Comparison of ENCODE assay signal across 8 mouse cellular contexts in the genomic region with DNA sequence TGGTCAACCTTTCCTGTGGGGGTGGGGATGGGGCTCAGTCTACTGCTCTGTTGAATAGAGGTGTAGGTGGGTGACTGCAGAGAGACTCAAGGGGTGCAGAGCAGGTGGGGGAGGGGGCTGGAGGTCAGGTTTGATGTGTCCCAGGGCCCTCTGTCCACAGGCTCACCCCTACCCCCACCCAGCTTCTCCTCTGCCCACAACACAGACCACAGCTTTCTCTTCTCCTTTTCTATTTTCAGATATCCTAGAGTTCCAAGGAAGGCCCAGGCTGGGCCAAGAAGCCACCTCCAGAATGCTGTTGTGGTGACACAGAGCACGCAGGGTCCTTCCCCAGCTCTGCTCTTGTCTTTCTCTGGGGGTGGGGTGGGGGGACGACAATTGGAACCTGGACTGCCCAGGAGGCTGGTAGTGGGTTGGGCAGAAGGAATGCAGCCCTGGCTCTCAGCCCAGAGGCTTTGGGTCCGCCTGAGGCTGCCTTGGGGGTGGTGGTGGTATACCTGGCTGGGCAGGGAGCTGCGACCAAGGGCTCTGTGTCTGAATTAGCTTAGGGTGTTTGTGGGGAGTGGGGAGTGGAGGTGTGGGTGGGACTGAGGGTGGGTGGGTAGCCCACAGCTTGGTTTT. TPM values are rescaled to one million over a fixed set of nuclear protein-coding genes. Genes with fewer than 3 reads are reported as not detected.
A peak's percentile ranks its signal among the peaks of the same experiment; 100 is the strongest.
DNase-seq lines count a peak whose midpoint lies in the region; ATAC-seq and TF ChIP-seq lines count a peak whose summit lies in the region.

No protein-coding gene starts in this region.

- no peaks in the 10 kb centered on the region for H3K36me3 ChIP-seq in intestine, embryonic 15.5 days
- no peaks in the 10 kb centered on the region for H3K36me3 ChIP-seq in liver, postnatal 0 days (replicated peaks; ENCODE audit: insufficient read depth, low read length)

- no peak overlapping the region for H3K27ac ChIP-seq in intestine, embryonic 15.5 days
- peak overlapping the region; percentile 76 for H3K27ac ChIP-seq in liver, postnatal 0 days (ENCODE audit: low read depth)

- H3K4me2 ChIP-seq in intestine, embryonic 15.5 days (replicated peaks): no peak overlapping the region
- H3K4me2 ChIP-seq in liver, postnatal 0 days (ENCODE audit: low read depth, low read length): peak overlapping the region; percentile 51

- peak; percentile 16; the same call in 1 of the 2 replicates for ATAC-seq in intestine, embryonic 15.5 days
- peak; percentile 50 for ATAC-seq in liver, postnatal 0 days
- ATAC-seq in inflammation-experienced regulatory T-cells, adult 6 months: no peak
- no peak for ATAC-seq in erythroblast, adult 5-6 weeks (replicated peaks; ENCODE audit: low FRiP score, poor library complexity, severe bottlenecking)
- ATAC-seq in megakaryocyte-erythroid progenitor cell, adult 5-6 weeks (replicated peaks; ENCODE audit: low FRiP score, low TSS enrichment, poor library complexity, severe bottlenecking): no peak

- DNase-seq in 3T3-L1 (ENCODE audit: low read depth, low spot score) (peak; percentile 36), A20 (ENCODE audit: low read depth, low spot score) (peak; percentile 37)
- peak; percentile 42 for DNase-seq in liver, postnatal 0 days
- no peak for DNase-seq in ovary, adult 18-20 months (ENCODE audit: low spot score)

- no peaks in the 10 kb centered on the region for H3K9me3 ChIP-seq in intestine, embryonic 15.5 days
- no peaks in the 10 kb centered on the region for H3K9me3 ChIP-seq in liver, postnatal 0 days (ENCODE audit: low read length)

- WGBS in intestine, embryonic 15.5 days: 48% methylated on average over 4 of the region's 4 CpGs
- 22% methylated on average over 4 of the region's 4 CpGs for WGBS in liver, postnatal 0 days (ENCODE audit: insufficient replicate concordance)

- no peak overlapping the region for H3K4me3 ChIP-seq in intestine, embryonic 15.5 days (replicated peaks)
- 0 out of 2 replicates have a peak overlapping the region, but pooled peaks have one; percentile 13 for H3K4me3 ChIP-seq in liver, postnatal 0 days (ENCODE audit: low read depth, low read length)

- peaks cover 1% of the 10 kb centered on the region for H3K27me3 ChIP-seq in intestine, embryonic 15.5 days (replicated peaks)
- H3K27me3 ChIP-seq in liver, postnatal 0 days (ENCODE audit: insufficient read depth, low read length): peaks cover 8% of the 10 kb centered on the region

- TF ChIP-seq EP300 in liver, postnatal 0 days (IDR thresholded peaks at IDR 0.05; ENCODE audit: low read depth): no peak

- no peak for TF ChIP-seq CTCF in liver, postnatal 0 days (IDR thresholded peaks at IDR 0.05; ENCODE audit: low read depth)

- peaks cover 12% of the 10 kb centered on the region; the same call in 1 of the 2 replicates for H3K4me1 ChIP-seq in intestine, embryonic 15.5 days (replicated peaks)
- peaks cover 20% of the 10 kb centered on the region for H3K4me1 ChIP-seq in liver, postnatal 0 days (ENCODE audit: insufficient read depth)

- no peak overlapping the region for H3K9ac ChIP-seq in intestine, embryonic 15.5 days
- H3K9ac ChIP-seq in liver, postnatal 0 days (replicated peaks): peak overlapping the region; percentile 16; the same call in 1 of the 2 replicates

RNA-seq across cellular contexts. Expression of a gene that starts 13.2 kb away (rescaled TPM):
- polyA plus RNA-seq in intestine, embryonic 15.5 days (2015; fragmentation: Nextera tagmentation; extraction: Ambion mirVana): 24.7 and 26.0 TPM in 2 replicates
- polyA plus RNA-seq in liver, postnatal 0 days (2015; fragmentation: Nextera tagmentation; extraction: Ambion mirVana): 24.7 and 25.3 TPM in 2 replicates
- polyA plus RNA-seq in inflammation-experienced regulatory T-cells, adult 6 months (2017; shearing (Covaris generic)): 1 to 10 TPM in 1 of 3 experiments, under 1 TPM in 2; 0.44 to 2.9 (median 0.69) TPM
- total RNA-seq in erythroblast, adult 5-6 weeks (2015; ENCODE audit: low replicate concordance): 15.0 and 19.6 TPM in 2 replicates
- total RNA-seq in erythroblast, adult 5-6 weeks (2017; ENCODE audit: low replicate concordance): 12.1 and 13.6 TPM in 2 replicates
- 1.2 and 8.5 TPM in 2 replicates for total RNA-seq in megakaryocyte-erythroid progenitor cell, adult 5-6 weeks (2014; fragmentation: Nextera tagmentation)
- 0.47 and 9.1 TPM in 2 replicates for total RNA-seq in megakaryocyte-erythroid progenitor cell, adult 5-6 weeks (2017)

Comparison
In these comparisons a context has a peak if more than half of its experiments do, and no peak if none do; other contexts are left out.
1. ATAC-seq: peak in intestine, embryonic 15.5 days (single experiment) and liver, postnatal 0 days (single experiment); none in inflammation-experienced regulatory T-cells, adult 6 months (single experiment), erythroblast, adult 5-6 weeks (single experiment) and megakaryocyte-erythroid progenitor cell, adult 5-6 weeks (single experiment).